Mouse (Mus musculus) limb, embryonic 13.5 days (tissue): ENCODE measurements around the gene Ppm1h. TPM values are rescaled to one million over a fixed set of nuclear protein-coding genes. Genes with fewer than 3 reads are reported as not detected.

ENCODE experiments used
- microRNA counts: library from miRNA; unstranded; fragments of <30 nt; microRNA quantifications from one replicate; lab custom pipeline; 2016
- microRNA-seq: library from miRNA; unstranded; fragments of <30 nt; microRNA quantifications from one replicate; pipeline ENCODE4, GENCODE M21; 2016
- polyA plus RNA-seq: library from polyadenylated mRNA; unstranded; fragments of >200 nt; fragmentation: Nextera tagmentation; extraction: Ambion mirVana; gene quantifications from 2 replicates; pipeline ENCODE4 v1.2.1, GENCODE M21; 2015

Ppm1h gene
- polyA plus RNA-seq, 1 experiment from 2014 or later = 4.1 TPM

MicroRNAs within 50 kb of the gene (microRNA counts, 519-probe panel; counts per million panel counts)
- 5,343 counts per million, percentile 97 among the panel's probes with 10 or more counts for microRNA mmu-let-7i (lab: Ali Mortazavi, UCI)

Small RNA genes lying within 50 kb of the gene (microRNA-seq; reads per million reads assigned to microRNA genes)
- not detected for gene Mir6412
- gene Mir8104 = not detected
- gene Mirlet7i = 36,208 reads per million, percentile 98 among the genes with 10 or more reads in this experiment

Other genes starting within 250 kb of the Ppm1h start
- gene Avpr1a, start 230.3 kb upstream of the Ppm1h start, polyA plus RNA-seq = 3.3 and 3.7 TPM in 2 replicates